Mouse (Mus musculus): ENCODE measurements at regions not wholly inside any gene's neighbourhood (a gene's known extent, or its start where the extent isn't known, plus 50 kb on each side); places are given as distances from the start of the nearest gene placed in this dataset.
A peak's percentile ranks its signal among the peaks of the same experiment; 100 is the strongest.
"Not testable (repeated sequence)": the region's sequence is repeated elsewhere in the genome, so short reads cannot be mapped to it uniquely, and the experiment has no call there.

DNA sequence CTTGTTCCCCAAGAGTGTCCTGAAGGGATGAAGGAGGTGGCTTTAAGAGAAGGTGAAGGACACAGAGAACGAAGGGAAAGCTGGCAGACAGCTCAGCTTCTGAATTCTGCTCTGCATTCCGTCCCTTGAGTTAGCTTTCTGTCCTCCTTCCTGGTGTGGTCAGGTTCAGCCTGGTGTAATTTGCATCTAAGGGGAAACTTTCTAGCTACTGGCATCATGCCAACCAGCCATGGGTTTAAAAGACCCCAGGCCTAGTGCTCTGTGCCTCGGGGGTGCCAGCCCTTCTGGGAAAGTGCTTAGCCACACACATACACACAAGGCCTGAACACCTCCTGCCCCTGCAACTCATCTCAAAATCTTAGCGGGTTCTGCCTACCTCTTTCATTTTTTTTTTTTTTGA, 246.9 kb downstream of the Fgf9 start:
- no peak for DNase-seq

DNA sequence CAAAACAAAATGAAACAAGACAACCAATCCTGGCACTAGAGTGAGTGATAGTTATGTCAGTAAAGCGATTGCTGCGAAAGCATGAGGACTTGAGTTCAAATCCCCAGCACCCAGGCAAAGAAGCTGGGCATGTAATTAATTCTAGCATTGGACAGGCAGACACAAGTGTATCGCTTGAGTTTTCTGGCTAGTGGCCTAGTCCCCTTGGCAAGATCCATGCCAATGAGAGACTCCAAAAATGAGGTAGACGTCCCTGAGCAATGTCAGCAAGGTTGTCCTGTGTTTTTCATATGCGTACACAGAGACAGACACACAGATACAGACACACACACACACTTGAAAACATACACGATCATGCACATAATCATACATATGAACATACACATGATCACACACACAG, 237.3 kb downstream of the Fgf9 start:
- DNase-seq: no peak

DNA sequence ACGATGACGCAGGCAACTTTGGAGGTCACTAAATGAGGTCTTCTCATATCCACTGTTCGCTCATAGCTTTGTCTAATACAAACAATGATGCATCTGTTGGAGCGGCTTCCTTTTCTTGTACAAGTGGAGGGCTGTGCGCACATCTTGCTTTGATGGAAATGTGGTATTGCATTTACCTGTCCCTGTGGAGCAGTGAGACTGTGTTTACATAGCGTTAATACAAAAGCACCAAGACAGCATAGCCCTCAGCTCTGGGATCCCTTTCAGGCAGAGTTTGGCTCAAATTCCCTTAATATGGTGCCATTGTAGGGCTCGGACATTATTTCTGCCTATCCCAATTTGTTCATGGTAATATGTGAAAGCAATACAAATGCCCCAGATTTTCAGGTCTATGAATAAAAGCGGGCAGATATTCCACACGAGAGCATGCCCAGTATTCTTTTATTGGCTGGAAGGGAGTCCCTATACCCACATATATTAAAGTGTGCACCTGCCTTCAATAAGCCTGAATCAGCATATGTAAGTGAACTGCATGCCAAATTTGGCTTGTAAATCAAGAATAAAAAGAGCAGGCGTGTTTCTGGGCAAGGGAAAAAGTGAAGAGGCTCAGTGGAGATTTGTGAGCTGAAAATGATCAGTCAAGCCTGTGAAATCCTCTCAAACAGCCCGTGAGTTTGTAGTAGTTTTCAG, 236.6 kb downstream of the Fgf9 start:
- DNase-seq: no peak

GRCm38 (mm10) chr14:58300411-58300887, 230.1 kb downstream of the Fgf9 start:
- DNase-seq: peak in 1 of 2 experiments; percentile 37

DNA sequence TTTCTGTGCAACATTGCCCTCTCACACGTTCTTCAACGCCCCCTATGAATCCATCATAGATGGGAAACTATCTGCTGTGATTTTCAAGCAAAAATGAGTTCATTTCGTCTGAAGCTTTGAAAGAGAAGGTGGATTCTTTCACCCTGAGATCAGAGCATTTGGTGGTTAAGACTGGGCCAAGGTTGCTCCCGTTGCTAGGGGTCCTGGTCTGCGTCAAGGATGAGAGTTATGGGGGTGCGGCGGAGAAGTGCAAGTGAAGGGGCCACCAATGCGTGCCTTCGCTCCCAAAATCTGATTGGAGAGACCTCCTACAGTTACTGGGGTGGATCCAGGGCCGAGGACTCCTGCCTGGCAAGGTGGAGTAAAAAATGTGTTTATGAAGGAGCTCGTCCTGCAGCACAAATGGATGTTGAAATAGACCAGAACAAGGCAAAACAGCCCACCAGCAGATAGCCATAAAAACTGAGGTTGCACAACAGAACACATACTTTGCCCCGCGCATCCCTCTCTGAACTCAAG, 215.7 kb downstream of the Fgf9 start:
- no peak for DNase-seq

GRCm38 (mm10) chr14:58282708-58283290, 212.5 kb downstream of the Fgf9 start:
- peak in 1 of 2 experiments; percentile 25 for DNase-seq

GRCm38 (mm10) chr14:58282264-58282663, 211.9 kb downstream of the Fgf9 start:
- DNase-seq: no peak

DNA sequence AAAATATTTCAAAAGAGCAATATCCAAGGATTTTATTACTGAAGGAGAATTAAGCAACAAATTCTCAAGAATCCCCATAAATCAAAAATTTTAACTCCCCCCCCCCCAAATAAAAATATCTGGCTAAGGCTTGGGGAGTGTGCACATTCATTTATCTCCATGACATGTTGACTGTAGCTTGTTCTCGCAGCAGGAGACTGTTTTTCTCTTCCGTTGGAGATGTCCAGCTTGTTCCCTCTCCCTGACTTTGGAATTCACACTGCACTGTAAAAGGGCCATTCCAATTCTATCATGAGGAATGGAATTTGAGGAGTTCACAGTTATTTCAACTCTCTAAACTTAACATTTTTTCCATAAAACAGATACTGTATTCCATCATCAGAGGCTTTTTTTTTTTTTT, 204.1 kb downstream of the Fgf9 start:
- DNase-seq: not testable (repeated sequence)

DNA sequence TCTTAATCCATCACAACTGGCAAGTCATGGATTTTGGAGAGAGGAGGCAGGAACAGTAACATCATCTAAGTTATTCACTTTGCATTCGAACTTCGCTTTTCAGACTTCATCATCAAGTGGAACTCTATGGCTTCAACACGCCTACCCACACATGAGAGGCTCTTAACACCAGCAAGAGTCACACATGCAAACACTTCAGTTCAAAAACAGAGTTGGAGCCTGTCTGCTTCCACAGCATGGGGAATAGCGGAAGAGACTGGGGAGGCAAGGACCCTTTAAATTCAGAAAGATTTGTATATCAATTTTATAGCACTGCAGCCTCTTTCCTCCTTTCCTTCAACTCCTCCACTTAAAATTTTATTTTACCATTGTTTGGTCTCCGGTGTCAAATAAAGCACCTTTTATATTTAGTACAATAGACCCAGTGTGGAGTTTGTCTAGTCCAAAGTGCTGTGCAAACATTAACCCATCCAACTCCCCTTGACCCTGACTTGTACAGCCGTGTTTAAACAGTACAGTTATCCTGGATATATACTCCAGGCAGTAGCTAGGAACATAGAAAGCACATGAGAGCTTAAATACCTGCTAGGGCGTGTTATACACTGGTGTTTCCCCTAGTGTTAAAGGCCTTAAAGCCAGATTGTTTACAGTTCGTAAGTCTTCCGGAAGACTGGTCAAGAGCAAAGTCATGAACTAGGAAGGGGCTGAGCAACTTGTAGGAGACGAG, 203.5 kb downstream of the Fgf9 start:
- peak in 1 of 2 experiments; percentile 14 for DNase-seq

GRCm38 (mm10) chr14:58265373-58265772, 195.0 kb downstream of the Fgf9 start:
- no peak for DNase-seq

GRCm38 (mm10) chr14:58264401-58264800, 194.1 kb downstream of the Fgf9 start:
- DNase-seq: no peak

- peak; percentile 82 to 90 for DNase-seq
Measured at GRCm38 (mm10) chr14:58253369-58253968, 183.1 kb downstream of the Fgf9 start.

- DNase-seq: no peak
Measured at GRCm38 (mm10) chr14:58225869-58226268, 155.5 kb downstream of the Fgf9 start.

DNA sequence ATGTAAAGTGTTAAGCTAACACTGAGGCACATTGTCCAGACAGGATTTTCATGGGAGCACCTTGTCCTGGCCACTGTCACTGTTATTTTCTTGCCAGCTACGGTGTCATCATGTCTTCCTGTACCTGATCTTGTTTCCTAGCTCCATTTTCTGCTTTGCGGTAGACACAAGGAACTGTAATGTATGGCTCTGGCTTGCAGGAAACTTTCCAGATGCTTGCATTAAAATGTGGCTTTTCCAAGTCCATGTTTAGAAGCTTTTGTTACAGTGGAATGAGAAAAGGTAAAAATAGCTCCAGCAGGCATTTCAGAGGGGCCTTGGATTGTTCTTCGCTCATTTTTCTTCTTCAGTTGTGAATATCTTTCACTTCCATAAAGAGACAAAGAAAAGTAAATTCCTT, 154.1 kb downstream of the Fgf9 start:
- DNase-seq: no peak

DNA sequence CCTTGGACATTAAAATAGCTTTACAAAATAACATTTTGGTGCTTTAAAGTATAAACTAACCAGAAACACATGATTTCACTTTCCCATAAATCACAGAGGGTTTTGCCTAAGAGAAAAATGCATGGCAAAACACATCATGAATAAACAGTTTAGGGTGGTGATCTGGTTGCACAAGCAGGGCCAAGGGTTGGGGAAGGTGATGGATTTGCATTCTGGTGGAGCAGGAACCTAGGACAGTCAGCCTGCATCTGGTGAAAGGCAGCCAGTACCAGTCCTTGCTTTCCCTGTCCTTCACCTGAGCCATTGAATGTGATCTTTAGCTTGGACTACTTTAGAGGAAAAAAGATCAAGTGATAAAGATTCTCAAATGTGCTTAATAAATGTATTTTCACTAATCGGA, 138.1 kb downstream of the Fgf9 start:
- DNase-seq: no peak

- DNase-seq: no peak
Measured at GRCm38 (mm10) chr14:58202607-58203295, 132.4 kb downstream of the Fgf9 start.

DNA sequence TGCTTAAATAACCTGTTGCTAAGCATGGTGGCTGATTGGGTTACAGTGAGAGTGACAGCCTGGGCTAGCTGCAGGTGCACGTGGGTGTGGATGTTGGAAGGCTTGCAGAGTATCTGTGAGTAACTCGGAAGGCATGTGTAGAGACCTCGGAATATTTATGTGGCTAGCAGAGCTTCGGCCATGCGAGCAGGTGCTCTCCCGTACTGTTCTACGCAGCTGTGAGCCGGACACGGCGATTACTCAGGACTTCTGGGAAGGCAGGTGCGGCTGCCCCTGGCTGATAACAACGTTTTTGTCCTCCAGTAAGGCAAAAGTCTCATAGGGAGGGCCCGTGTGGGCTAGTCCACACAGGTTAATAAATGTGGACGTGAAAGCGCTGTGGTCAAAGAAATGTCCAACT, 119.6 kb downstream of the Fgf9 start:
- no peak for DNase-seq

DNA sequence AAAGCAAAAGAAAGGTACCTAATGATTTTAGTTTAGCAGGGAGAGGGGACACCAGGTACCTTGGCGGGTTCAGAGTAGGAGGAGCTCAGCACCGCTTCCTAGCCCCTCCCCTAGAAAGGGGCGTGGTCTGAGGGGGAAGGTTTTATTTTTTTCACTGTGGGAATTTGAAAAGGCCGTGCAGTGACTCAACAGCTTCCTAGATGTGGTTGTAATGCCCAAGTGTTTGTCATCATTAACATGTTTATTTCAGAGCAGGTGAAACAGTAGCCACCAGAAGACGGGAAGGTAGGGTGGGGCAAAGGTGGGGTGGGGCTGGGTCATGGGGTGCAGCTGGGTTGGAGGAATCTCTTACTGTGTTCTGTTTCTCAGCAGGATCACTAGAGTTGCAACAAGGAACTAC, 112.5 kb downstream of the Fgf9 start:
- no peak for DNase-seq

DNA sequence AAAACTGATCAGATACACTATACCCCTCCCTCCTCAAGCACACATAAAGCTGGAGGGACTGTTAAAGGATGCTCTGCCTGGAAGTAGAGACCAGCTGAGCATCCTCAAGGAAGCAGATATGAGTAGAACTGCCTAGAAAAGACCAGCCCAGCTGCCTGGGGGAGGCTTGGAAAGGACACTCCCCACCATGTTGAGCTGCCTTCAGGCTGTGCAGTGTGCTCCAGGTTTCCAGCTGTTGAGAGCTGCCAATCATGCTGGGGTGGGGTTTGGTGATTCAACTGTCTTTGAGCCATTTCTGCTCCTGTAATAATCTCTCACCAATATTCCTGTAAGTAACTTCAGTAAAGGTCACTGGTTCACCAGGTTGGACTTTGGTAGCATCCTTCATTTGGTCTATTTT, 110.4 kb downstream of the Fgf9 start:
- no peak for DNase-seq

GRCm38 (mm10) chr14:58175651-58176363, 105.5 kb downstream of the Fgf9 start:
- DNase-seq: peak; percentile 8 to 47

- no peak for DNase-seq
Measured at GRCm38 (mm10) chr14:58174512-58174911, 104.2 kb downstream of the Fgf9 start.

GRCm38 (mm10) chr14:58168920-58169319, 98.6 kb downstream of the Fgf9 start:
- DNase-seq: no peak

All from lung, postnatal 4 days (tissue).